Mouse (Mus musculus): Measurements from ENCODE around the gene Tbpl2.

The Tbpl2 gene

DNA sequence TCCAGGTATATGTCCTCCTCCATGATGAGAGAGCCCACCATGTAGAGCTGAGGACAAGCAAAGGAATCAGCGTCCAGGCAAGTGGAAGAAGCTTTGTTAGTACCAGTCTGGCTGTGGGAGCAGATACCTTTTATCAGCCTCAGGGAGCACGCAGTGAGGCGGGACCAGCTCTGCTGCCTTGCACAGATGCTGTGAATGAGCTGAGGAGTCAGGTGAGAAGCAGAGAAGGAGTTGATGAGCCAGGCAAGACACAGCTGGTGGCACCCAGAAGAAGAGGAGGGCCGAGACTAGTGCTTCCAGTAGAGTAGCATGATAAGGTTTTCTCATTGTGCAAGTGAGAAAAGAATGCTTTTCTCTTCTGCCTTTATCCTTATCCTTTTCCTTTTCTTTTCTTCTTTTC, at the start of gene Tbpl2:
Gene Tbpl2 (minus strand): TSS at position 101 of the 400 bp plus-strand sequence.
- DNase-seq: no peak

DNA sequence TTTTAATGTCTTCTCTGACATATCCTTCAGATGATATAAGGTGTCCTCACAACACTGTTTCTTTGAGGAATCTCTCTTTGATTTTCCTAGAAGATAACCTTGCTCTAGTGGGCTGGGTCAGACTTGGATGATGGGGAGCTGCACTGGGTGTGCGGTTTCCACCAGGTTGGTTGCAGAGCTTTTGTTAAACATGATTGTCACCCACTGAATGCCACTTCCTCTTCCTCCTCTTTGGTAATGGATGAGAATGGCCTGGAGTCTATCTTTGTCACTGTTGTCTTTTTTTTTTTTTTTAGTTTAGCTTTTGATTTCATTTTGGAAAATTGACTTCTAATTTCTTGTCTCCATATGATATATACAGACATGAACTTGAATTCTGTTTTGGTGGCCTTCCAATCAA, 38.0 kb upstream of the Tbpl2 start:
- DNase-seq: no peak

DNA sequence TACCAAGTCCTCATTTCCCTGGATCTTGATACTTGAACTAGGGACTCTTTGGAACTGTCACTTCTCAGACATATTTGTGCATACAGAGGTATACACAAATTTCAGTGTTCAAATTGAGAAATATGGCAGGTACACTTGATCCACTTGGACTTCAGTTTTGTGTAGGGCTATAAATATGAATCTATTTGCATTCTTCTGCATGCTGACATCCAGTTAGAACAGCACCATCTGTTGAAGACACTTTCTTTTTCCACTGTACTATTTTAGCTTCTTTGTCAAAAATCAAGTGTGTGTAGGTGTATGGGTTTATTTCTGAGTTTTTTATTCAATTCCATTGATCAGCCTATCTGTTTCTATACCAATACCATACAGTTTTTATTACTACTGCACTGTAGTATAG, 12.7 kb upstream of the Tbpl2 start:
- DNase-seq: no peak

DNA sequence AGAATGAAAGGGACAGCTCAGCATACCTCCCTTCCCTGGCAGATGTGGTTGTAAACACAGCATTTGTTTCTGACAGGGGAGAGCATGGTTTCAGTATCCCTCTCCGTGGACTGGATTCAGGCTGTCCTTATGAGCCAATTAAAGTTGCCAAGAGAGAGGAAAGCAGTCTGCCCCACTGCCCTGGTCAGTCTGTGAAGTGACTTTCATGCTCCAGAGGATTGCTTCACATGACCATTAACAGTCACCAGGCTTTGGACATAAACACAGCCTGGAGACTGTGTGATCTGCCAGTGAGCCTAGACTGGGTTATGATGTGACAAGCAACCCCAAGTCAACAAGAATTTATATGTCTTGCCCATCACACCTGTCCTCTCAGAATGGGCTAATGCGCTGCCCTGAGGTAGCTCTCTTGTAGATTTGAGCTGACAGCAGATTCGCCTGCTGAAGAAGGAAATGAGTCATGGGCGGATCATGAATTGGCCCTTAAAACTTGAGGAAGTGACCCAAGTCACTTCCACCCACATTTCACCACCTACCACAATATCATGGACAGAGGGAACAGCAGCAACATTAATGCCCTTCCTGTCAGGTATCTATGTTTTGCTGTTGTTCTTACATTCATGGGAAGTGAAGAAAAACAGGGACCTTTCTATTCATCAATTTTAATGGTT, 7.4 kb upstream of the Tbpl2 start:
- DNase-seq: no peak

DNA sequence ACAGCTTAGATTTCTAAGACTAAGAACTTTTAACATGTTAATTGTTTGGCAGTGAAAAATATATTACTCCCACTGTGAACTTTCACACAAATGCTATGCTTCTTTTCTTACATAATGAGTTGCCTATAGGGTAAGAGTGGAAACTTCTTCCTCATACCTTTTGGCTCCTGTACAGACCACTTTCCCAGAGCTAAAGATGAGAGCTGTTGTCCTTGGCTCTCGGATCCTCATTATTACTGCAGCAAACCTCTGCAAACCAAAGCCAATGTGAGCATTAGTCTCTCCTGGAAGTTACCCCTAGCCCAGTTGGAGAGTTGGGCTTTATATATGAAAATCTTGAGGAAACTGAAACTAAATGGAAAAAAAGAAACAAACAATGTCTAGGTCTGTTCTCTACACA, 5.5 kb downstream of the Tbpl2 start:
- no peak for DNase-seq

DNA sequence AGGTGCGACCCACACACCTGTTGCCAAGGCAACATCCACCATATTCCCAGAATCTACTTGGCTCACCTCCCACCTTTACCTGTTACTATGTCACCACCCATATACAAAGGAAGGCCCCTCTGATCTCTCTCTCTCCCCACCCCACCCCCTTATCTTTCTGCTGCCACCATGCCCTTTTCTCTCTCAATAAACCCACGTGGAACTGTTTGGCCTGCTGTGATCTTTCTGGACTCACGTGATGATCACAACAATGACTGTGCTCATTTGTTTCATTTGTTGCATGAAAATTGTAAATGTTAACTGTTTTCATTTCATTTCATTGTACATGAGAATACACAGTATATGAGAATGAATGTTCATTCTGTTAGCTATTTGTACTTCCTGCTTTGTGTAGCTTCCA, 45.9 kb downstream of the Tbpl2 start:
- no peak for DNase-seq

DNA sequence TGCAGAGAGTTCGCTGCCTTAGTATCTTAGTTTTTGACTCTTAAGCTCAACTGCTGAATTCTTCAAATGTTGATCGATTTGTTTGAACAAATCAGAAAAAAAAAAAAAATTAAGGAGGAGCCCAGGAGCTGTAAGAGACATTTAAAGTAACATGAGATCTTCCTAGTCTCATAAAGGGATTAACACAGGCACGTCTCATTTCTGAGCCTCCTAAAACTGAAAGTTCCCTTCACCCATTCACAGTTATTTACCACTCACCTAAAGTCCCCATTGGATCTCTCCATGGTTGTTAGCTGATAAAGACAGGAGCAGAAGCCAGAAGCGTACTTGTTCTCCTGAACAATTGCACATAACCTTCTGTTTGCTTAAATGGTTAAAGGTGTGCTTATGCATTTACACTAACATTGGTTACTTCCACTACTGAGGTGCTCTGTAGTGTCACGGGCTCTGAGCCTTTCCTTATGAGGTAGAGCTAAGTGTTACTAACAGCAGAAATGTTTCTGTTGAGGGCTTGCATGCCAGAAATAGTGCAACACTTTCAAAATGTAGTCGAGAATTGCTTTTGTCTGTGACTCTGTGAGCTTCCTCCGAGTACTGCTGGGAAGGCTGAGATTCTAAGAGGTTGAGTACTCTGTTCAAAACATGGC, 46.9 kb downstream of the Tbpl2 start, which contains the start of gene Hnmt:
Gene Hnmt (minus strand): TSS at position 51 of the 647 bp plus-strand sequence.
- no peak for DNase-seq

DNA sequence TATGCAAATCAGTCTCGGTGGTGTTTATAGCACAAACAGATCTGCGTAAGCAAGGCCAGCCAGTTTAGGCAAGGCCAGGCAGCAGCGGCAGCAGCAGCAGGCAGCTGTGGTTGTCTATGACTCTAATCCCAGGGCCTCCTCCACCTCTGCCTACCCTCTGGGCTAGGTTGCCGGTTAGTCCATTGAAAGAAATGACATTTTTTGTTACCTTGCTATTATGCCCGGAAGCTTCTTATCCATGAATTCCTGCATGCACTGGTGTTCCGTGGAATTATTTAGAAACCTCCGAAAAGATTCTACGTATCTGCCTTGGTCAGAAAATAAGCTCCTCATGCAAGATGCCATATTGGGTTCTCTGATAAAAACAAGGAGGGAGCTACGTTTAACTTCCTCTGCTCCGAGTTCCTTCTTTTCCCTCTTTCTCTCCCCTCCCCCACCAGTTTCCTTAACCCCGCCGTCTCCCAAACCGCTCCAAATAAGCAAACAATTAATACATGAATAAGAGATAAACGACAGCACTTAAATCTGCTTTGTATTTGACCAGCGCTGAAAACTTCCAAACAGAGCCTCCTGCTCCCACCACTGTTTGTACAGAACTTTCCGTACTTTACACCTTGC, 47.8 kb downstream of the Tbpl2 start:
- DNase-seq: peak; percentile 8 to 9

DNA sequence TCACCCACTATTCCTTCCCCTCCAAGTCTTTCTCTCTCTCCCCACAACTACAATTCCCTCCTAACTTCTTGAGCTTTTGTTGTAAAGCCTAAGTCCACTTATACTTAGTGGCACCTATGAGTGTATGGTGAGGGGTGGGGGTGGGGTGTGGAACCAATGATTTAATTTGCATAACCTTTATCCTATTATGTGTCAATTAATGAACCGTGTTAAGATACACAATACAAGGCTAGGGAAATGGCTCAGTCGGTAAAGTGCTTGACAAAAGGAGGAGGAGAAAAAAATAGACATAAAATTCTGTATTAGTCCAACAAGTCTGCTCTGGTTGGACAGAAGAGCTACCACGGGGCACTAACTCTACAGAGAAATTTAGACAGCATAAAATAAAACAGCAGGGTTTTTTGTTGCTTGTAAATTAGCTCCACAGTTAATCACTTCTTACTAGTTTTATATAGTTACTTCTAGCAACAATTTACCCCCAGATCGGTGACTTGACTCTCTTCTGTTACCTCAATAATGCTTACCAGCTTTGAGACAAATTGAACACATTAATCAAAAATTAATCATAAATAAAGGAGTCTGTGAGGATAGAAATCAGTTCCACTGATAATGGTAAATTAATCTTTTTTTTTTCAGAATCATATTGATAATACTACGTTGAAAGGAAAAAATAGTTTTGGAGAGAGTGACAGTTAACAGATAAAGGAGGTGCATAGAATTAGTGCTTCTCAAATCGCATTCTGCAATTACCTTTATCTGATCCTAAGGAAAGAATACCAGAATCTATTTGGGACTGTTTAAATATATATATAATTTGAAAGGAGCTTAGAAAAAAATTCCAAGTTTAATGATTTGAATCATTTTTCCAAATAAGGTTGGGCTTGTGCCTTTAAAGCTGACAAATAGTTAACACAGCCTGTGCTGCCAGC, 48.6 kb downstream of the Tbpl2 start:
- DNase-seq: no peak

DNA sequence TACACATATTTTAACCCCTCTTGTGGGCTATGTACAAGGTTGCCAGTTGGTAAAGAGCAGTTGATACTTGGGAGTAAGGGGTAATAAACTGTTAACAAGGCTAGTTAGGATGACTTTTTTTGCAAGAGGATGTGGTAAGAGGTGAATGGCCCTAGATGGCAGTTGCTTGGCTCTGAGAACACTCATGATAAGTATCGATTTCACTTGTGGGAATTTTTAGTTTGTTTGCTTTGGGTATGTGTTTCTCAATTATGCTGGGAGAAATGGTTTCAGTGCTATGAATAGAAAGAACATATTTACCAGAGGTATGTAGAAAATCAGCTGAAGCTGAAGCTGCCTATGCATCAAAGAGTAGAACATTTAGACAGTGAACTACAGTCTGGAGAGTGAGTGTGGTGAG, 53.5 kb downstream of the Tbpl2 start:
- DNase-seq: no peak

DNA sequence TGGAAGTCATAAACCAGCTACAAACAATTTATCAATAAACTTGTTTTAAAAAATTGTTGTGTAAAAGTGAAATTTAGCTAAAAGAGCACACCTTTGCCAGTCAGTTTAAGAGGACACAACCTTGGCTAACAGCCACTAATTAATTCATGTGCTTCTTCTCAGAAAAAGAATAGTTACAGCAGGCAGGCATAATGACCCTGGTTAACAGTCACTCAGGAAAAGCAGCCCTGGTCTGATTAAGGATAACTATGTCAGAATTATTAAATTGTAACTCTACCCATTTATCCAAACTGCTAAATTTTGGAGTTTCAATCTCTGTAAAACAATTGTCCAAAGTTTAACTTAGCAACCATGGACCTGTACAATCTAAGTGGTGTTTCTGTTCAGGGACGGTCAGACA, 55.9 kb downstream of the Tbpl2 start:
- DNase-seq: no peak
